Mouse (Mus musculus) layer of hippocampus, postnatal 25 days (tissue): ENCODE measurements around the gene Taar6. TPM values are rescaled to one million over a fixed set of nuclear protein-coding genes. Genes with fewer than 3 reads are reported as not detected.

Source experiments
- DNase-seq, 2 experiments: peaks; one replicate each; pipeline ENCODE4 v3.0.0; 2022; ENCODE audit warnings: mixed read lengths in 2 of 2, low spot score in 1 of 2; ENCODE audit errors: extremely low spot score in 1 of 2
- total RNA-seq, 2 experiments: library from RNA; stranded (reverse); gene quantifications; 2 replicates each; pipeline ENCODE4 v1.2.3; 2021

The Taar6 gene
- not detected for total RNA-seq

- no peak for DNase-seq
Observed at GRCm38 (mm10) chr10:23985546-23985945, at the start of gene Taar6. Gene Taar6 (minus strand): TSS chr10:23985646.

DNA sequence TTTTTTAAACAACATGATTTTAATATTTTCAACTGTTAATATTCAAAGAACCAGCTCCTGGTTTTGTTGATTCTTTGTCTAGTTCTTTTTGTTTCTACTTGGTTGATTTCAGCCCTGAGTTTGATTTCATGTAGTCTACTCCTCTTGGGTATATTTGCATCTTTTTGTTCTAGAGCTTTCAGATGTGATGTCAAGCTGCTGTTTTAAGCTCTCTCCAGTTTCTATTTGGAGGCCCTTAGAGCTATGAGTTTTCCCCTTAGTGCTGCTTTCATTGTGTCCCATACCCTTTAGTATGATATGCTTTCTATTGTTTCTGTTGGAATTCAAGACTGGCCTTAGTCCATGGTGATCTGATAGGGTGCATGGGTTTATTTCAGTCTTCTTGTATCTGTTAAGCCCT lies 45.9 kb upstream of the Taar6 start:
- no peak for DNase-seq

- no peak for DNase-seq
Observed at GRCm38 (mm10) chr10:24026922-24027321, 41.5 kb upstream of the Taar6 start, which contains the start of gene Taar7d. Gene Taar7d (plus strand): TSS chr10:24027222.

GRCm38 (mm10) chr10:24008143-24008542 lies 22.7 kb upstream of the Taar6 start:
- no peak for DNase-seq

- no peak for DNase-seq
Observed at GRCm38 (mm10) chr10:24007034-24007433, 21.6 kb upstream of the Taar6 start.

- DNase-seq, result no peak
Observed at GRCm38 (mm10) chr10:24006442-24006841, 21.0 kb upstream of the Taar6 start.

- DNase-seq, result no peak
Observed at GRCm38 (mm10) chr10:23999639-24000038, 14.2 kb upstream of the Taar6 start, which contains the start of gene Taar7b. Gene Taar7b (plus strand): TSS chr10:23999939.

DNA sequence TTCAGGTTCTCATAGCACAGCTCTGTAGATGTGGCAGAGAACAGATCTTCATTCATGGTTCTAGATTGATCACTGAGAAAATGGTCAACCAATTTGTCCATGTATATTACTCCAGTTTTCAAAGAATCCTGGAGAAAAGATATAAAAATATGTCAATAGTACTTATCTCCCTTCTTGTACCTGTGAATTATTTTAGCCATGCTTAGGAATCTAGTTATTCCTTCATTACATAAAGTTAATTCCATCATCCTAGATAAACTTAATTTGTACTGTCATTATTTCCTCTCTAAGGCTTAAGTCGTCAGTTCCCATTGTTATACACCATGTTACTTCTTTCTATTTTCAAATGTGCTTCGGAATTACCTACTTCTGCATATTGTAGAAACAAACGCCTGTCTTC lies 7.9 kb upstream of the Taar6 start, which contains the start of gene Taar7a:
Taar7a (minus strand) TSS at position 101 of the 400 bp plus-strand sequence.
- DNase-seq, result no peak

DNA sequence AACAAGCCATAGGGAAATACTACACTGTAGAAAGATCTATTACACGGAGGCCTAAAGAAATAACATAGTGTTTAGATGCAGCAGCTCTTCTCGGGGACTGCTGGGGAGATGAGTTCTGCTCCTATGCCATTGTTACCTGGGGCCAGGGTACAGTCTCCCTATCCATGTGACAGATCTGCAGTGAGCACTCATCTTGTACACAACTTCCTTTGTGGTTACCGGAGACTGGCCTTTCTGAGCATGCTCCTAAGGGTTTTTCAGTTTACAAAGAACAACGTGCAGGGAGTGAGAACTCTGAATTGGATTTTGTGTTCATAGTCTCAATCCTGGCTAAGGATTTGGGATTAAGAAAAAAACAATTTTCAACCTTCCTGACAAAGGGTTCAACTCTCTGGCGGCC lies 973 bp upstream of the Taar6 start:
- DNase-seq, result no peak

DNA sequence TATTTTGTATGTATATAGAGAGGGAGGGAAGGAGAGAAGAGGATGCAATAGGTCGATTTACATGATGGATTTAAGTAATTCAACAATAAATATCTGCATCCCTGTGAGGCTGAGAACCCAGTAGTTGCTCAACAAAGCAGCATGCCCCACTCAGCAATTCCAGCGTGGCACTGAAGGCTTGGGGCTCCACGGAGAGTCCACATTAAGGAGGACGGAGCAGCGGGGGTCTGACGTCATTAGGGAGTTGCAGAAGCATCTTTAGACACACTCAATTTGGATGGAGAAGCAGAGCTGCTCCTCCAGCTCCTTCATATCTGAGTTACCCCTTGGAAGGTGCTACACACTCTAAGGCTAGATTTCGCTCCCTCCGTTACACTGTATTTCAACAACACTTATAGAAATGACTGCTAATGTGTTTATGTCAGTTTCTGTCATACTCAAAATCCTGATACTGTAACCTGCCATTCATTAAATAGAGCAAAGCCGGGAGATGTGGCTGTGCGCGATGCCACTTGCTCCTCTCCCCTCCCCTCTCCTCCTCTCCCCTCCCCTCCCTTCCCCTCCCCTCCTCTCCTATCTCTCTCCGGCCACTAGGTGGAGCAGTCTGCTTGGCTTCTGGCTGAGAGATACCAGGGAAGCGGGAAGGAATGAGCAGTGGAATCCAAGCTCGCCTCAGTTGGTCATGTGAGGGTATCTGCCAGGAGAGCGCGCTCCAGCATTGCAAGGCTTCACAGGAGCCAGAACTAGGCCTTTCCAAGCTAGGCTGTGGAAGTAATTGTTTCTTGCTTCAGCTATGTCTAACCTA lies 6.3 kb downstream of the Taar6 start:
- DNase-seq, result peak; percentile 58 to 78

DNA sequence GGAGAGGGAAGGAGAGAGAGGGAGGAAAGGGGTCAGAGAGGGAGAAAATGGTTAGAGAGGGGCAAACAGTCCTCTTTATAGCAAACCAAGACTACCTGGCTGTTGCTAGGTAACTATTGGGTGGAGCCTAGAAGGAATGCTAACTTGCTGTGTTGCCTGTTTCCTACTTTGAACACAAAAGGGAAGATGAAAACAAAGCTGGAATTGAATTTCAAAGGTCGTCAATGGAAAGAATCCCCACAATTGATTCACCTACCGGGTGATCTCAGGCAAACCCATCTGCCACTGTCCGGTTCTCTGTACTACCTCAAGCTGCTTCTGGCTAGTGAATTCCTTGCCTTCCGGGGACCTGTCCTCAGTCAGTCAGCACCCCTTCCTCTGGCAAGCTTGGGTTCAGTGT lies 7.5 kb downstream of the Taar6 start:
- no peak for DNase-seq

DNA sequence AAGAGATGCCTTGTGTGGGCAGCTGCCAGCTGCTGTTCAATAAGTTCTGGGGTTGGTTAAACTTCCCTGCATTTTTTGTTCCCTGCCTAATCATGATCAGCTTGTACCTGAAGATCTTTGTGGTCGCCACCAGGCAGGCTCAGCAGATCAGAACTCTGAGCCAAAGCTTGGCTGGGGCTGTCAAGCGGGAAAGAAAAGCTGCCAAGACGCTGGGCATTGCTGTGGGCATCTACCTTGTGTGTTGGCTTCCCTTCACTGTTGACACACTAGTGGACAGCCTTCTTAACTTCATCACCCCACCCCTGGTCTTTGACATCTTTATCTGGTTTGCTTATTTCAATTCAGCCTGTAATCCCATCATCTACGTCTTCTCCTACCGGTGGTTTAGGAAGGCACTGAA lies 14.2 kb downstream of the Taar6 start:
- no peak for DNase-seq

DNA sequence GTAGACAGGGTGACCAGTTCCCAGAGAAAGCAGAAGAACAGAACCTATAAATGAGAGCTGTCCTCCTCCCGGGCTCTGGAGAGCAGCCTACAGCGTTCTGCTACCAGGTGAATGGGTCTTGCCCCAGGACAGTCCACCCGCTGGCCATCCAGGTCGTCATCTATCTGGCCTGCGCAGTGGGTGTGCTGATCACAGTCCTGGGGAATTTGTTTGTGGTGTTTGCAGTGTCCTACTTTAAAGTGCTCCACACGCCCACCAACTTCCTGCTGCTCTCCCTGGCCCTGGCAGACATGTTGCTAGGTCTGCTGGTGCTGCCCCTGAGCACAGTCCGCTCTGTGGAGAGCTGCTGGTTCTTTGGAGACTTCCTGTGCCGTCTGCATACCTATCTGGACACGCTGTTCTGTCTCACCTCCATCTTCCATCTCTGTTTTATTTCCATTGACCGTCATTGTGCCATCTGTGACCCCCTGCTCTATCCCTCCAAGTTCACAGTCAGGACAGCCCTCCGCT lies 14.7 kb downstream of the Taar6 start, which contains the start of gene Taar5:
Taar5 (plus strand) TSS at position 51 of the 510 bp plus-strand sequence.
- no peak for DNase-seq

- no peak for DNase-seq
Observed at GRCm38 (mm10) chr10:23964921-23965610, 20.4 kb downstream of the Taar6 start.

GRCm38 (mm10) chr10:23963444-23963843 lies 22.0 kb downstream of the Taar6 start:
- DNase-seq, result no peak

DNA sequence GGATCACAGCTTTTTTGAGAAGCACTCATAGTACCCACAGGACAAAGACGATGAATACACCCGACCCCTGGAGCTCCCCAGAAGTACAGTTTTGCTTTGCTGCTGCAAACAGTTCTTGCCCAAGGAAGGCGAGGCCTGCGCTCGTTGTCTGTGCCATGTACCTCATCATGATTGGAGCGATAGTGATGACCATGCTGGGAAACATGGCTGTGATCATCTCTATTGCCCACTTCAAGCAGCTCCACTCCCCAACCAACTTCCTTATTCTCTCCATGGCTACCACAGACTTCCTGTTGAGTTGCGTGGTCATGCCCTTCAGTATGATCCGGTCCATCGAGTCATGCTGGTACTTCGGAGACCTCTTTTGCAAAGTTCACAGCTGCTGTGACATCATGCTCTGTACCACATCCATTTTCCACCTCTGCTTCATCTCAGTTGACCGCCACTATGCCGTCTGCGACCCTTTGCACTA lies 25.0 kb downstream of the Taar6 start, which contains the start of gene Taar4:
Taar4 (plus strand) TSS at position 51 of the 472 bp plus-strand sequence.
- DNase-seq, result no peak

- no peak for DNase-seq
Observed at GRCm38 (mm10) chr10:23959071-23959470, 26.4 kb downstream of the Taar6 start.

DNA sequence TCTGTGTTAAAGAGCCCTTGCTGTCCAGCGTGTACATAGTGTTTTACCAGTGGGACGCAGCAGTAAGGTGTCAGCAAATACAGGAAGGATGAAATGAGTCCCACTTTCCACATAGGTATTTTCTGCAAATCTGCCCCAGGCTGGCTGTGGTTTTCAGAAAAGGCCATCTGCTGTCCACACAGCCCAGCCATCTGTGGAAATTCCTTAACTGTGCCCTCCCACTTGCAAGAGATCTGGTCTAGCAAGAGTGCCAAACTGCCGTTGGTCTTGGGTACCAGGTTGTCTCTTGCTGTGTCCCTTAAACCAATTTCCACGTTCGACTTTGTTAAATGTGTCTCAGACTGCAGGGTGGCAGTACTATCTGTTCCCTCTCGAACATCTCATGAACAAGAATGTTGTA lies 33.7 kb downstream of the Taar6 start:
- no peak for DNase-seq

DNA sequence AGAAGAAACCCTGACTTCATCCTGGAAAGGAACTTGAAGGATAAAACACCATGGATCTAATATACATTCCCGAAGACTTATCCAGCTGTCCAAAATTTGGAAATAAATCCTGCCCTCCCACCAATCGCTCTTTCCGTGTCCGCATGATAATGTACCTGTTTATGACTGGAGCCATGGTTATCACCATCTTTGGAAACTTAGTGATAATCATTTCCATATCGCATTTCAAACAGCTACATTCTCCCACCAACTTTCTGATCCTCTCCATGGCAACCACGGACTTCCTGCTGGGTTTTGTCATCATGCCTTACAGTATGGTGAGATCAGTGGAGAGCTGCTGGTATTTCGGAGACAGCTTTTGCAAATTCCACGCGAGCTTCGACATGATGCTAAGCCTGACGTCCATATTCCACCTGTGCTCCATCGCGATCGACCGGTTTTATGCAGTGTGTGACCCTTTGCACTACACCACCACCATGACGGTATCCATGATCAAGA lies 35.9 kb downstream of the Taar6 start, which contains the start of gene Taar3:
Taar3 (plus strand) TSS at position 51 of the 498 bp plus-strand sequence.
- DNase-seq, result no peak

DNA sequence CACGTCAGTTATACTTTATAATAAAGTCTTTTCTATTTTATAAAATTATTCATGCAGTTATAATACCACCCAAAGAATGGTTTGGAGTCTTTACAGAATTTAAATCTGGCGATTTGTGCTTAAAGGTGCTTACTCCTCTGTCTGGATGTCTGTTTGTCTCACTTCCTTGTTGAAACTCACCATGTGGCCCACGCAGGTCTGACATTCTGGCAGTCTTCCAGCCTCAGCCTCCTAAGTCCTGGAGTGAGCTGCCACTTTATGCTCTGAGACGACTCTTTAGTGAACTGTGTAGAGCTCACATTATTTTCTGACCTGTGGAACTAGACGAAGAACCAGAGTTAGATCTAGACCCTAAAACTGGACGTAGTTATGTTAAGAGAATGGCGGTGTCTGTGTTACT lies 37.4 kb downstream of the Taar6 start:
- DNase-seq, result no peak

GRCm38 (mm10) chr10:23942465-23942864 lies 43.0 kb downstream of the Taar6 start:
- DNase-seq, result no peak
